Mouse (Mus musculus) cerebellum, postnatal 10 days (tissue): ENCODE measurements around the gene Gm5134.

Source experiments
- DNase-seq, 2 experiments: peaks; one replicate each; pipeline ENCODE4 v3.0.0; 2021; ENCODE audit warnings: mixed read lengths in 2 of 2

Gene Gm5134

DNA sequence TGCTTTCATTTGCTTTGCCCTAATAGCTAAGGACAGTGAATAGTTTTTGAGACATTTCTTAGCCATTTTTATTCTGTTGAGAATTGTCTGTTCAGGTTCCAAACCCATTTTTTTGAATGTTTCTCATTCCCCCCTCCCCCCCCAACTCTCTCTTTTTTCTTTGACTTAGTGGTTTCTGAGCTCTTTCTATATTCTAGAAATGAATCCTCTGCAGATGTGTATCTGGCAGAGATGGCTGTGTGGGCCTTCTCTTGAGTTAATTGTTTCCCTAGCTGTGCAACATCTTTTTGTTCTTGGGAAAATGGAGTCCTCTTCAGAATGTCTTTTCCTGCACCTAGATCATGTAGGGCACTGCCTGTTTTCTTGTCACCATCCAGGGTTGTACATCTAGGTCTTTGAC is 81.0 kb downstream of the Gm5134 start:
- DNase-seq = no peak

DNA sequence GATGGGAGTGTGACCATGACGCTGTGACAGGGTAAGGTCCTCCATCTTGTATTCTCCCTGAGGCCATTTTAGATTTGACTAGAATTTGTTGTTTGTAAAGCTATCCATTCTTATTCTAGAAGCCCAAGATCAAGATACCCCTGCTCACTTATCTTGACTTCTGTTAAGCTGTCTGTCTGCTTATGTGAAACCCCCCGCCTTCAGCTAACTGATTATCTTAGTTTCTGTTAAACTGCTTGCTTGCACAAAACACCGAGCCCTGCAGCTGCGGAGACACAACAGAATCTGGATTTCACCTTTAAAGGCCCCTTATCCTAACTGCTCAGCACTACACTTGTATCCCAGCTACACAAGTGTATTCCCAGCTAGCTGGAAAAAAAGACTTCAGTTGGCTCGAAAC is 82.6 kb downstream of the Gm5134 start:
- DNase-seq = no peak

DNA sequence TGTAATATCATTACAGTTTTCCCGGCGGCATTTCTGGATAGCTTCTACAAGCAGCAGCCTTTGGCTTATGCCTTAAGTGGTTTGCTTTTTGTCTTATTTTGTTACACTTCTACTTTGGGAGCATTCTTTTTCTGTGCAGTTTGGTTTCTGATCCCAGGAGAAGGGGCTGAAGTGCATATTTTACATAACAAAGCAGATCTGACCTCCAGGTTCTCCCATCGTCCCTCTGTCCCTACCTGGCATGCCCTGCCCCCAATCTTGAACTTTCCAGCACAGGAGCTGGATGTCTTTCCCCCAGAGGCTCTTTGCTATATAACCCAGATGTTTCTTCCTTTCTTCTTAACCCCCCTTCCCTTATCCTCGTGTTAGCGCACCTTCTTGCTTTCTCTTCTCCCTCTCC is 91.0 kb downstream of the Gm5134 start:
- no peak for DNase-seq

DNA sequence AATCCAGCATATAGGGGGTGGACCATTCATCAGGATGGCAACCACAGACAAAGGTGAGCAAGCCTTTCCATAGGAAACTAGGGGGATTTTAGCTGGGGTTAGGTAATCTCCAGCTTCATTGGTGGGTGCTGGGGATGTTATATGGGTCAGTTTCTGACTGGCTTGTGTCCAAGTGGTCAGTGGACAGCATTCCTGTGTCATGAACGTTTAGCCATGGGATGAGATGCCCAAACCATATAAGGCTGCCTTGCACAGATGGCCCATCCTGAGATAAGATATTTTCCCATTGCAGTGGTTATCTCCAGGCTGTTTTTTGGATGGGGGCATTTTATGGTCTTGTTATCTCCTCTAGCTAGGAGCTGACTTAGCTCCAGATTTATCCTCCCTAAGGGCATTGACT is 92.4 kb downstream of the Gm5134 start:
- DNase-seq = no peak

DNA sequence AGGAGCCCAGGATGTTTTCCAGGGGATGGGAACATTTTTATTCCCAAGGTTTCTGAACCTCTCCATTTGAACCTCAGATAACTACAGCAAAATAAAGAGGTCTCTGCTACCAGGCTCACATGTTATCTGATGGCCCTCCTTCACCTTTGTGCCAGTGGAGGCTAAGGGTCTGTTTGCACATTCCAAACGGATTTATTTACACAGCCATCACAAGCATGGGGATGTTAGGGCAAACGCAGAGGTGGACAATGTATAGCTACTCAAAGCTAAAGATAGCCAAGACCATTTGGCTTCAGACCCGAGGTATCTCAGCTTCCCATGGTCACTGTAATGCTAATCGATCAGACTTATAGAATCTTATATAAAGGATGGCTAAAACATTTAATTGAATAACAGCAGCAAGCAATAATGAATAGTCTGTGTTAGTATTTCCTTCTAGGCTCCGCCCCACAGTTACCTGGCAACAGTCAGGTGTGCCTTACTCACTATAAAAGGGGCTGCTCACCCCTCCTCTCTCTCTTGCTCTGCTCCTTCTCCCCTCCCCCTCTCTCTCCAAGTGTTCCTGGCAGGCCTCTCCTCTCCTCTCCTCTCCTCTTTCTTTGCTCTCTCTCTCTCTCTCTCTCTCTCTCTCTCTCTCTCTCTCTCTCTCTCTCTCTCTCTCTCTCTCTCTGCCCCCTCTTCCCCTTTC is 93.0 kb downstream of the Gm5134 start:
- no peak for DNase-seq

DNA sequence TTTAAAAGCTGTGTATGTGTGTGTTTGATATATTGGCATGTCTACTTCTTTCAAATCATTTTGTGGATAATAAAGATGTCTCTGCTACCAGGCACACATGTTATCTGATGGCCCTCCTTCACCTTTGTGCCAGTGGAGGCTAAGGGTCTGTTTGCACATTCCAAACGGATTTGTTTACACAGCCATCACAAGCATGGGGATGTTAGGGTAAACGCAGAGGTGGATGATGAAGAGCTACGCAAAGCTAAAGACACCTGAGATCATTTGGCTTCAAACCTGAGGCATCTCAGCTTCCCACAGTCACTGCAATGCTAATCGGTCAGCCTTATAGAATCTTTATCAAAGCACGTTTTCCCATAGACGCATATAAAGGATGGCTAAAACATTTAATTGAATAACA is 94.7 kb downstream of the Gm5134 start:
- no peak for DNase-seq

DNA sequence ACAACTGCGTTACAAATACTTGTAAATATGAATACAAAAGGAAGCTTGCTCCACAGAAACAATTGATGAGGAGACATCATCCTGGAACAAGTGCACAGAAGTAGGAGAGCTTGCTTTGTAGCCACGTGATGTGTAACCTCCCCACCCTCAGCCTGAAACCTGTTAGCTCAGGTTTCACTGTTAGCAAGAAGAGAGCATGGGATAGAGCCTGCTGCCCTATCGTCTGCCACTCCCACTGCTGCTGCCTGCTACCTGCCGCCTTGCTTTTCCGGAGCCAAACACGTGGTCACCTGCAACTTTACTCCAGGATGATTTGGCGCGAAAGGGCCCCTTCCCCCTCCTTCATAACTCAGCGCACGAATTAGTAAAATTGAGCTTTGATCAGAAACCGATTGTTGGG is 97.5 kb downstream of the Gm5134 start:
- DNase-seq = no peak
